Mouse (Mus musculus) naive thymus-derived CD4-positive, alpha-beta T cell, adult 5 months (primary cell): Measurements from ENCODE around the gene Siah1a. TPM values are rescaled to one million over a fixed set of nuclear protein-coding genes. Genes with fewer than 3 reads are reported as not detected.

Experiments
- polyA plus RNA-seq: library from polyadenylated mRNA; unstranded; fragments of 100-300 nt; shearing (Covaris generic); gene quantifications from one replicate; pipeline ENCODE4 v1.2.1, GENCODE M21; 2017

The Siah1a gene
- polyA plus RNA-seq = 95.7 TPM

DNA sequence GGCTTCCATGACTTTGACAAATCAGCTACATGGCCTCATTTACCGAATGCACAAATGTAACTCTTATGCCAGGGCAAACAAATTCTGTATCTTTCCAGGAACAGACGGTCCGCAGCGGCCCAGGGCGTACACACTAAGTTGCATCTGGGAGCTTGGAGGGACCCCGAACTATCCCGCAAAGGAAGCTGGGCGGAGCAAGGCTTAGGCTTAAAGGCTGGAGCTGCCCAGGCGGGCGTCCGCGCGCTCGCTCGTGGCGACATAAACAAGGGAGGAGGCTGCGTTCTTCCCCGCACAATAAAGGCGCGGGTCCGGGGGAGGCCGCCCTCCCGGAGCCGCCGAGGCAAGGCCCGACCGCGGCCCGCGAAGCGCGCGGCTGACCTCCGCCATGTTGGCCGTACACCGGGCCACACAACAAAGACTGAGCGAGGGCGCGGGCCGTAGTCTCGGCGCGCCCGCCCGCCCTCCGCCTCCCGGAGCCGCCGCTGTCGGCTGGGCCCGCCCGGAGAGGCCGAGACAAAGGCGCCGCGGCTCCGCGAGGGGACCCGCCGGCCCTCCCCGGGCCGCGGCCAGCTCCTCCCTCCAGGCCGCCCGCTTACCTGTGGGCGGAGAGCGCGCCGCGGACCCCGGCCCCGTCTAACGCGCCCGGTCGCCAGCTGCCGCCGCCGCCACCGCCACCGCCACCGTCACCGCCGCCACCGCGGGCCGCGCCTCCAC, at the start of gene Siah1a, which contains the start of gene Gm10638:
Gene Siah1a (minus strand): TSS at position 714 of the 714 bp plus-strand sequence.
Gene Gm10638 (plus strand): TSS at position 479 of the 714 bp plus-strand sequence.

Other genes with a start within 250 kb of the Siah1a start
- not detected for gene Abcc12, start 165.2 kb downstream of the Siah1a start, polyA plus RNA-seq
- 116 TPM for gene Lonp2, start 121.9 kb downstream of the Siah1a start, polyA plus RNA-seq
- 2.7 TPM for gene Gm10638, start 235 bp downstream of the Siah1a start, polyA plus RNA-seq
- gene N4bp1, start 139.3 kb upstream of the Siah1a start, polyA plus RNA-seq = 7.4 TPM